Mouse (Mus musculus) MEL (cell line): ENCODE data around the gene Tnfsf11. TPM values are rescaled to one million over a fixed set of nuclear protein-coding genes. Genes with fewer than 3 reads are reported as not detected.

ENCODE experiments used
- DNase-seq: peaks from one replicate; pipeline ENCODE4 v3.0.0; 2011; ENCODE audit warnings: low read depth, low spot score
- H3K27ac ChIP-seq: 2 replicates; pipeline ENCODE4 v1.5.1; 2012; ENCODE audit warnings: low read depth, mild to moderate bottlenecking, control low read depth, low read length, moderate library complexity; ENCODE audit not compliant: control insufficient read depth
- H3K27me3 ChIP-seq, 2 experiments: fragments of 150-350 bp in 1 of 2; sonication (generic) in 1 of 2; 2 replicates each; pipeline ENCODE4 v1.6.1; 2012; ENCODE audit warnings: low read length in 2 of 2, mild to moderate bottlenecking in 2 of 2, improper control_type of control experiment in 1 of 2, moderate library complexity in 1 of 2; ENCODE audit not compliant: insufficient read depth in 2 of 2, control insufficient read depth in 1 of 2
- H3K36me3 ChIP-seq, 2 experiments: 2 replicates each; pipeline ENCODE4 v1.6.1; 2012 to 2014; ENCODE audit warnings: low read length in 2 of 2, improper control_type of control experiment in 1 of 2, inconsistent platforms in 1 of 2, mild to moderate bottlenecking in 1 of 2; ENCODE audit not compliant: insufficient read depth in 2 of 2, control insufficient read depth in 1 of 2
- H3K4me1 ChIP-seq, 2 experiments: fragments of 150-350 bp in 1 of 2; sonication (generic) in 1 of 2; 2 replicates each; pipeline ENCODE4 v1.6.1; 2012; ENCODE audit warnings: low read length in 2 of 2, improper control_type of control experiment in 1 of 2, mild to moderate bottlenecking in 1 of 2; ENCODE audit not compliant: insufficient read depth in 2 of 2, control insufficient read depth in 1 of 2
- H3K4me3 ChIP-seq, 2 experiments: fragments of 150-350 bp in 1 of 2; sonication (generic) in 1 of 2; 2 replicates each; pipeline ENCODE4 v1.5.1; 2012; ENCODE audit warnings: low read depth in 2 of 2, low read length in 2 of 2, mild to moderate bottlenecking in 2 of 2, moderate library complexity in 2 of 2, control low read depth in 1 of 2, improper control_type of control experiment in 1 of 2; ENCODE audit not compliant: control insufficient read depth in 1 of 2, insufficient read depth in 1 of 2
- H3K79me2 ChIP-seq: 2 replicates; pipeline ENCODE4 v1.6.1; 2012; ENCODE audit warnings: mild to moderate bottlenecking, low read length, moderate library complexity; ENCODE audit not compliant: control insufficient read depth, poor library complexity, insufficient read depth
- H3K9ac ChIP-seq: 2 replicates; pipeline ENCODE4 v1.6.1; 2012; ENCODE audit warnings: low read depth, mild to moderate bottlenecking, control low read depth, low read length, moderate library complexity; ENCODE audit not compliant: control insufficient read depth, poor library complexity, severe bottlenecking
- H3K9me3 ChIP-seq: fragments of 150-350 bp; sonication (generic); replicated peaks from 2 replicates; pipeline ENCODE4 v1.6.1; 2012; ENCODE audit warnings: mild to moderate bottlenecking, low read length, improper control_type of control experiment, moderate library complexity; ENCODE audit not compliant: insufficient read depth
- CHD2 ChIP-seq: IDR thresholded peaks from 2 replicates; pipeline ENCODE4 v1.6.1; 2011; ENCODE audit warnings: low read length, improper control_type of control experiment
- CTCF ChIP-seq, 3 experiments: IDR thresholded peaks in 2 of 3; conservative IDR thresholded peaks in 1 of 3; 2 replicates each; pipeline ENCODE4 v1.5.1; 2011 to 2012; ENCODE audit warnings: low read length in 3 of 3, low read depth in 2 of 3, mild to moderate bottlenecking in 2 of 3, improper control_type of control experiment in 1 of 3, inconsistent platforms in 1 of 3, mixed read lengths in 1 of 3, moderate library complexity in 1 of 3; ENCODE audit not compliant: control insufficient read depth in 1 of 3, insufficient read depth in 1 of 3, poor library complexity in 1 of 3, severe bottlenecking in 1 of 3
- E2F4 ChIP-seq: IDR thresholded peaks from 2 replicates; pipeline ENCODE4 v1.6.1; 2011; ENCODE audit warnings: low read depth, low read length, improper control_type of control experiment, borderline replicate concordance
- EP300 ChIP-seq, 2 experiments: IDR thresholded peaks; 2 replicates each; pipeline ENCODE4 v1.6.1; 2011; ENCODE audit warnings: improper control_type of control experiment in 2 of 2, low read length in 2 of 2, low read depth in 1 of 2, mild to moderate bottlenecking in 1 of 2
- ETS1 ChIP-seq: IDR thresholded peaks from 2 replicates; pipeline ENCODE4 v1.6.1; 2012; ENCODE audit warnings: low read depth, mild to moderate bottlenecking, inconsistent platforms, low read length, improper control_type of control experiment, moderate library complexity
- GATA1 ChIP-seq: IDR thresholded peaks from 2 replicates; pipeline ENCODE4 v1.6.1; 2011; ENCODE audit warnings: low read depth, low read length, improper control_type of control experiment
- KAT2A ChIP-seq: conservative IDR thresholded peaks from 2 replicates; pipeline ENCODE4 v1.6.1; 2012; ENCODE audit warnings: low read depth, low read length, improper control_type of control experiment, inconsistent platforms
- MAFK ChIP-seq: IDR thresholded peaks from 2 replicates; pipeline ENCODE4 v1.6.1; 2011; ENCODE audit warnings: low read depth, mild to moderate bottlenecking, low read length, improper control_type of control experiment, borderline replicate concordance
- MAX ChIP-seq: IDR thresholded peaks from 2 replicates; pipeline ENCODE4 v1.6.1; 2011; ENCODE audit warnings: low read length, improper control_type of control experiment
- MXI1 ChIP-seq: IDR thresholded peaks from 2 replicates; pipeline ENCODE4 v1.6.1; 2011; ENCODE audit warnings: mild to moderate bottlenecking, low read depth, low read length, improper control_type of control experiment
- MYC ChIP-seq: IDR thresholded peaks from 2 replicates; pipeline ENCODE4 v1.6.1; 2011; ENCODE audit warnings: low read depth, mild to moderate bottlenecking, low read length, improper control_type of control experiment, moderate library complexity
- NRF1 ChIP-seq: IDR thresholded peaks from 2 replicates; pipeline ENCODE4 v1.6.1; 2014; ENCODE audit warnings: low read depth, mild to moderate bottlenecking, inconsistent platforms, low read length, improper control_type of control experiment, moderate library complexity; ENCODE audit not compliant: poor library complexity, insufficient read depth, severe bottlenecking
- POLR2AphosphoS2 ChIP-seq: IDR thresholded peaks from 2 replicates; pipeline ENCODE4 v1.6.1; 2011; ENCODE audit warnings: low read length, improper control_type of control experiment
- SMC3 ChIP-seq: IDR thresholded peaks from 2 replicates; pipeline ENCODE4 v1.6.1; 2011; ENCODE audit warnings: low read depth, low read length, improper control_type of control experiment
- TAL1 ChIP-seq: IDR thresholded peaks from 2 replicates; pipeline ENCODE4 v1.6.1; 2012; ENCODE audit warnings: mild to moderate bottlenecking, inconsistent platforms, low read length, moderate library complexity, mixed read lengths
- TBP ChIP-seq: IDR thresholded peaks from 2 replicates; pipeline ENCODE4 v1.8.0; 2011; ENCODE audit warnings: low read depth, low read length, improper control_type of control experiment
- TCF12 ChIP-seq: IDR thresholded peaks from 2 replicates; pipeline ENCODE4 v1.6.1; 2014; ENCODE audit warnings: low read depth, mild to moderate bottlenecking, inconsistent platforms, low read length, improper control_type of control experiment, moderate library complexity
- USF1 ChIP-seq: IDR thresholded peaks from 2 replicates; pipeline ENCODE4 v1.6.1; 2014; ENCODE audit warnings: low read depth, mild to moderate bottlenecking, inconsistent platforms, low read length, improper control_type of control experiment, moderate library complexity
- USF2 ChIP-seq, 2 experiments: IDR thresholded peaks; 2 replicates each; pipeline ENCODE4 v1.6.1; 2011 to 2012; ENCODE audit warnings: improper control_type of control experiment in 2 of 2, low read length in 2 of 2, borderline replicate concordance in 1 of 2, inconsistent platforms in 1 of 2, low read depth in 1 of 2, mild to moderate bottlenecking in 1 of 2; ENCODE audit not compliant: insufficient read depth in 1 of 2
- ZC3H11A ChIP-seq: IDR thresholded peaks from 2 replicates; pipeline ENCODE4 v1.6.1; 2012; ENCODE audit warnings: low read depth, mild to moderate bottlenecking, inconsistent platforms, low read length, improper control_type of control experiment
- ZKSCAN1 ChIP-seq: IDR thresholded peaks from 2 replicates; pipeline ENCODE4 v1.6.1; 2012; ENCODE audit warnings: low read depth, mild to moderate bottlenecking, inconsistent platforms, low read length, improper control_type of control experiment, moderate library complexity
- polyA plus RNA-seq, 2 experiments: library from polyadenylated mRNA; stranded (reverse) in 1 of 2; unstranded in 1 of 2; fragments of >175 nt in 1 of 2; fragments of >200 nt in 1 of 2; gene quantifications; 2 replicates each; pipeline versions ENCODE4 v1.2.1 to v1.2.4; 2012; ENCODE audit warnings: low replicate concordance in 2 of 2, low read depth in 1 of 2; ENCODE audit not compliant: insufficient read length in 2 of 2, insufficient read depth in 1 of 2, missing spikeins in 1 of 2
- total RNA-seq: library from RNA; depleted of rRNA; stranded (reverse); fragments of 300-350 nt; gene quantifications from 2 replicates; pipeline ENCODE4 v1.2.3, GENCODE M21; 2012

The Tnfsf11 gene
- total and polyA plus RNA-seq, 3 experiments, result not detected

- H3K9ac ChIP-seq, result no peak overlapping the region
- TF ChIP-seq MAFK (no peak), USF2 (IDR thresholded peaks at IDR 0.05; ENCODE audit: borderline replicate concordance in 1 of 2, insufficient read depth in 1 of 2, low read depth in 1 of 2, low read length in 2 of 2) (no peak), CTCF (IDR thresholded peaks at IDR 0.05 in 2 of 3, conservative IDR thresholded peaks at IDR 0.05 in 1 of 3; ENCODE audit: control insufficient read depth in 1 of 3, insufficient read depth in 1 of 3, low read depth in 2 of 3, low read length in 3 of 3, poor library complexity in 1 of 3, severe bottlenecking in 1 of 3) (no peak), TBP (no peak), ZKSCAN1 (no peak), SMC3 (no peak), E2F4 (no peak), POLR2AphosphoS2 (no peak), MYC (no peak), USF1 (no peak), ETS1 (no peak), MXI1 (no peak), TCF12 (no peak), EP300 (IDR thresholded peaks at IDR 0.05; ENCODE audit: low read depth in 1 of 2, low read length in 2 of 2) (no peak), CHD2 (no peak), GATA1 (no peak), KAT2A (no peak), TAL1 (no peak)
- TF ChIP-seq, all 39 proteins: peak for 0
These were observed 21.8 kb downstream of the Tnfsf11 start for GRCm38 (mm10) chr14:78286011-78286548.

DNA sequence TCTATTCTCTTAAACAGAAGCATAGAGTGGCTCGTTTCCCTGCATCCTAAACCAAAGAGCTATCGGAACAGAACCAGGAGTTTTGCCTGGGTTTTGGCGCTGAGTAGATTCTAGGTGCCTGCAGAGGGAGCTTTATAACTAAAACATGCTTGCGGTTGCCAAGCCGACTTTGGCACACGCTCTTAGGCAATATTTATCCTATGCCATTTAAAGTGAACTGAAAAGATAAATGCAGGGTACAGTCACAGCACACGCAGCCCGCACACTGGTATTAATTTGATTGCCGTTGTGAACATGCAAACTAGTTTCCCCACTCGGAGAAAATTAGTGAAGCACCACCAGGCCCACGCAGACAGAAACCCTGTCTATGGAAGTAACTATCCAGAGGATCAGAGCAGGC lies 25.4 kb downstream of the Tnfsf11 start:
- no peak for DNase-seq
- Histone ChIP-seq H3K27ac (no peak overlapping the region), H3K9ac (no peak overlapping the region), H3K79me2 (no peaks in the 10 kb centered on the region), H3K9me3 (no peaks in the 10 kb centered on the region), H3K4me3 (no peak overlapping the region), H3K27me3 (no peaks in the 10 kb centered on the region), H3K36me3 (no peaks in the 10 kb centered on the region), H3K4me1 (no peaks in the 10 kb centered on the region)
- no peak for TF ChIP-seq ZC3H11A
- no peak for TF ChIP-seq MAX
- TF ChIP-seq NRF1, result no peak
- no peak for TF ChIP-seq USF1
- TF ChIP-seq TBP, result no peak

More at GRCm38 (mm10) chr14:78286011-78286548, 21.8 kb downstream of the Tnfsf11 start:
- no peaks in the 10 kb centered on the region for H3K36me3 ChIP-seq
- no peak for DNase-seq
- no peak overlapping the region for H3K4me3 ChIP-seq
- H3K9me3 ChIP-seq, result no peaks in the 10 kb centered on the region
- H3K4me1 ChIP-seq, result no peaks in the 10 kb centered on the region
- no peaks in the 10 kb centered on the region for H3K27me3 ChIP-seq
- no peaks in the 10 kb centered on the region for H3K79me2 ChIP-seq
- H3K27ac ChIP-seq, result no peak overlapping the region
